Mouse (Mus musculus): ENCODE results near the gene Cog4. TPM values are rescaled to one million over a fixed set of nuclear protein-coding genes. Genes with fewer than 3 reads are reported as not detected.
"Not testable (repeated sequence)": the region's sequence is repeated elsewhere in the genome, so short reads cannot be mapped to it uniquely, and the experiment has no call there.

Cog4 gene
- polyA plus RNA-seq, 1 experiment: 40.9 TPM

DNA sequence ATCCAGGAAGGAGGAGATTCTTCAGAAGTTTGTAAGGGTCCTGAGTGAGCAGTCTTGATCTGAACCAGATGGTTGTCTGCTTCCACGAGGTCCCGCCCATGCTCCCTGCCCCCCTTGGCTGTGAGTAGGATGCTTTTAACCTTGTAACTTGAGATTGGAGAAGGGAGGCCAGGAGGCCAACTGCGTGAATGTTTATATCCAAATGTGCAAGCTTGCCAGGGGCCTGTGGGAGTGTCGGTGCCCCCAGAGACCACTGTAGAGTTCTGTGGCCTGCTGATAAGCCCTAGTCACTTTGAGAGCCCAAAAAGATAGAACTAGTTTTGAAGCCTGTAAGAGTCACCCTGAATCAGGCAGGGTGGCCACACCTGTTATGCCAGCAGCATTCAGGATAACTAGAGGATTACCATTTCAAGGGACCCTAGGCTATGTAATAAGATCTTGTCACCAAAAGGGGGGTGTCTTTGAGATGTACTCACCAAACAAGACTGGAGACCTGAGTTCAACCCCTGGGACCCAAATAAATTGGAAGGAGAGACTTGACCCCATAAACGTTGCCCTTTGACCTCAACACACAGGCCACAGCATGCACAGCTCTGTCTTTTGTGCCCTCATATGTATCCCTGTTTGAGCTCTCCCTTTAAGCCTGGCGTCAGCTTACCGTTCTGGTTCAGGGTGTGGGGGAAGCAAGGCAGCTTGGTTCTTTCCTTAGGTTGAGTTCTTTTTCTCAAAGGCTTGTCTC, 75.3 kb downstream of the Cog4 start:
- DNase-seq (ENCODE audit: low spot score): no peak

DNA sequence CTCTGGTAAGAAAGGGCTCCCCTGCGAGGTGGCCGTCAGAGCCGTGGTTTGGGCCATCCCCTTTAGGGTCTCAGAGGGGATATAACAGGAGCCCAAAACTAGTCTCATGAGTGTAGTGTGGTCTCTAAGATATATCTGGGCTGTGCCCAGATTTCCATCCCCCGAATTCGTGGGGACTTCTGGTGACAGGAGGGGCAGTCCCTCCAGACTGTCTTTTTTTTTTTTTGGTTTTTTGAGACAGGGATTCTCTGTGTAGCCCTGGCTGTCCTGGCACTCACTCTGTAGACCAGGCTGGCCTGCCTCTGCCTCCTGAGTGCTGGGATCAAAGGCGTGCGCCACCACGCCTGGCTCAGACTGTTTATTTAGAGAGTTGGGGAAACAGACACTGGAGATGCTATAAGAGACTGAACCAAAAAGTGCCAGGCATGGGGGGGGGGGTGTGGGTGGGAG, 79.3 kb downstream of the Cog4 start:
- no peak for DNase-seq (ENCODE audit: low spot score)

DNA sequence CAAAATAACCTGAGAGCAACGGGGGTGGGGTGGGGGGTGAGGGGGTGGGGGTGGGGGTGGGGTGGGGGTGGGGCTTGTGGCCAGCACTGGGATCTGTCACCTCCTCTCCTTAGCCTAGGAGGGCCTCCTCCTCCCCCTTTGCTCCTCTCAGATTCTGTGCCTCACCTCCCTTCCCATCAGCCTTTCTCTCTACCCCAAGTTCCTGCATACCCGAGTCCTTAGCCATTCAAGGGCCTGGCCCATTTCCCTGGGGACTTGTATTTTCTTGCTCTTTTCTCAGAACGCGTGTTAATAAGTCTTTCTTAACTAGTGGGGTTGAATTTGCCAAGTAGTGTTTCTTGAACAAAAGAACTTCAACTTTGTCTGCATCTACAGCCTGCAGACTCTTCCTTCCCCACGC, 80.3 kb downstream of the Cog4 start:
- no peak for DNase-seq (ENCODE audit: low spot score)

DNA sequence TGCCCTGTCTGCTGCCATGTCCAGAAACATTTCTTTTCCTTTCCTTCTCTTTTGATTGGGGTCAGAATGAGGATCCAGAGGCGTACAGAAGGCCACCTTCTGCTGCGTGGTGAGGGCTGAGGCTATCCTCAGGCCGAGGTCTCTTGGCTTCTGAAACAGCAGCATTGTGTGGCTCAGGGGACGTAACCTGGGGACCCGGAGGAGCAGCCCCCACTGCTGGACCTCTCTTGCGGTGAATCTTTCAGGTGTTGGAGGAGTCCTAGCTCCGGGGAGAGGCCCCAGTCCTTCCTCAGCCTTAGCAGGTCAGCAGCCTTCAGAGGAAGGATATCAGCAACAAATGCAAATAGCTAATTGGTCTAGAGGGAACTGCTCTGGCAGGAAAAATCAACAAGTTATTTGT, 82.0 kb downstream of the Cog4 start:
- DNase-seq (ENCODE audit: low spot score): no peak

DNA sequence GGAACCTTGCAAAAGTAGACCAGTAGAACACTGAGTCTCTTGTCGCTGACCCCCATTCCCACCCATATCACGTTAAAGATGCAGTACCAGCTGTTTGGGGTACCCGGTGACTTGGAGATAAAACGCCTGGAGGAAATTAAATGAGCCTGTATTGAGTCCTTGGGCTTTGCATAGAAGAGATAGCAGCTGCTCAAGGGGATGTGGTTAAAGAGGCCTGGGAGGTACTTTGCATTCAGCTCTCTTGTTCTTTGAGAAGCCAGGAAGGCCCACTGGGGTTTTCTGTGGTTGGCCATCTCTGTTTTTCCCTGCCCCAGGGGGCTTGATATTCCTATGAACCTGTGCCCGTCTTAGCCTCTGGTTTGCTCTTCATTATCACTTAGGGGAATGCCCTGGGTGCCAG, 82.7 kb downstream of the Cog4 start:
- DNase-seq (ENCODE audit: low spot score): no peak

DNA sequence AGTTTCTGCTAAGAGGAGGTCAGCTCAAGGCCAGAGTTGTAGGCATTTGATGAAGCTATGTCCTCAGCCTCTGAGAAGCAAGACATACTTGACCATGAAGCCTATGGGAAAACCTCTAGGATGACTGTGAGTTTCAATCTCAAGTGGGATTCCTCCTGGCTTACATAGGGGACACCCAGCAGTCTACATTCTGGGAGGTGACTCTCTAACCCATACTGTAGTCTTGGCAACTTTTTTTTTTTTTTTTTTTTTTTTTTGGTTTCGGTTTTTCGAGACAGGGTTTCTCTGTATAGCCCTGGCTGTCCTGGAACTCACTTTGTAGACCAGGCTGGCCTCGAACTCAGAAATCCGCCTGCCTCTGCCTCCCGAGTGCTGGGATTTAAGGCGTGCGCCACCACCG, 83.3 kb downstream of the Cog4 start:
- DNase-seq (ENCODE audit: low spot score): not testable (repeated sequence)

DNA sequence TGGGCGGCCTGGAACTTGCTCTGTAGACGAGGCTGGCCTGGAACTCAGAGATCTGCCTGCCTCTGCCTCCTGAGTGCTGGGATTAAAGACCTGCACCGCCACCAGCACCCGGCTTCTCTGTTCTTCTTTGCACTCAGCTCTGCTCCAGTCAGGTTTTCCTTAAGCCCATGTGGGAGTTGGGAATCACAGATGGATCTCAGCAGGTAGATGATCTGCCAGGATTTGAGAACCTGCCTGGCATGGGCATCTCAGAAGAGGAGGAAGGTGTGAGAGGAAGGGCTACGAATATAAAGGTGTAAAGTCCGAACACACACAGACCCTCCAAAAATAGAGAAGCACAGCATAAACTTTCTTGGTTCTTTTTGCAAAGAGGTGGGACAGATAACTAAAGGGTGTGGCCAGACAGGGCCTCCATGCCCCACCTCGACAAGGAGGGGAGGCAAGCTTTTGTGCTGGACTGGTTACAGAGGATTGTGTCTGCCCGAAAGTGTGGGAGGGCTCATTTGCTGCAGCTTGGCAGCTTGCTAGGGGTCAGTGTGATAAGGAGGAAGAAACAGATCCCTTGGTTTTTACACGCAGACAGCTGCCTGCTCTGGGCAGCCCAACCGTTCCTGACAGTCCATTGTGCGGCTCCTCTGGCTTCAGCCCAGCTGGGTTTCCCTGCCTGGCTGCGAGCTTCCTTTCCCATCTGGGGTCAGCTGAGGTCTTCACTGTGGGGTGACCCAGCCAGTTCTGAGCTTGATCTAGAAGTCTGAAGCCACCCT, 85.0 kb downstream of the Cog4 start:
- DNase-seq (ENCODE audit: low spot score): no peak

Other genes starting within 250 kb of the Cog4 start
- gene Vac14, start 228.0 kb upstream of the Cog4 start, polyA plus RNA-seq (2012; rRNA removed): 20.5 and 21.8 TPM in 2 replicates
- 28.7 and 47.5 TPM in 2 replicates for gene Mtss1l, start 125.1 kb upstream of the Cog4 start, polyA plus RNA-seq (2012; rRNA removed)
- gene Il34, start 40.7 kb upstream of the Cog4 start, polyA plus RNA-seq (2012; rRNA removed): 11.3 and 13.4 TPM in 2 replicates
- 32.3 and 37.1 TPM in 2 replicates for gene Sf3b3, start 187 bp downstream of the Cog4 start, polyA plus RNA-seq (2012; rRNA removed)
- 9.4 and 9.8 TPM in 2 replicates for gene Fuk, start 55.9 kb downstream of the Cog4 start, polyA plus RNA-seq (2012; rRNA removed)
- gene St3gal2, start 73.3 kb downstream of the Cog4 start, polyA plus RNA-seq (2012; rRNA removed): 20.2 and 25.4 TPM in 2 replicates
- 28.4 and 33.3 TPM in 2 replicates for gene Ddx19a, start 151.2 kb downstream of the Cog4 start, polyA plus RNA-seq (2012; rRNA removed)
- 6.2 and 7.7 TPM in 2 replicates for gene Ddx19b, start 185.2 kb downstream of the Cog4 start, polyA plus RNA-seq (2012; rRNA removed)
- 30.3 and 31.7 TPM in 2 replicates for gene Aars, start 186.5 kb downstream of the Cog4 start, polyA plus RNA-seq (2012; rRNA removed)
- not detected in 2 replicates for gene Exosc6, start 209.7 kb downstream of the Cog4 start, polyA plus RNA-seq (2012; rRNA removed)
- not detected in 2 replicates for gene Clec18a, start 245.8 kb downstream of the Cog4 start, polyA plus RNA-seq (2012; rRNA removed)
- gene Pdpr, start 248.0 kb downstream of the Cog4 start, polyA plus RNA-seq (2012; rRNA removed): 11.2 and 14.7 TPM in 2 replicates